Mouse (Mus musculus): ENCODE measurements at regions not wholly inside any gene's neighbourhood (a gene's known extent, or its start where the extent isn't known, plus 50 kb on each side); places are given as distances from the start of the nearest gene placed in this dataset.

GRCm38 (mm10) chr1:142838663-142839062 lies 801.8 kb upstream of the B3galt2 start:
- Histone ChIP-seq H3K4me1 (no peaks in the 10 kb centered on the region), H3K27ac (replicated peaks) (no peak overlapping the region), H3K9ac (replicated peaks) (no peak overlapping the region), H3K9me3 (replicated peaks) (no peaks in the 10 kb centered on the region), H3K4me2 (no peak overlapping the region), H3K4me3 (replicated peaks) (no peak overlapping the region), H3K36me3 (no peaks in the 10 kb centered on the region), H3K27me3 (replicated peaks) (no peaks in the 10 kb centered on the region)
- no peak for ATAC-seq (ENCODE audit: low FRiP score)
- 81% methylated on average over 4 of the region's 4 CpGs for WGBS

DNA sequence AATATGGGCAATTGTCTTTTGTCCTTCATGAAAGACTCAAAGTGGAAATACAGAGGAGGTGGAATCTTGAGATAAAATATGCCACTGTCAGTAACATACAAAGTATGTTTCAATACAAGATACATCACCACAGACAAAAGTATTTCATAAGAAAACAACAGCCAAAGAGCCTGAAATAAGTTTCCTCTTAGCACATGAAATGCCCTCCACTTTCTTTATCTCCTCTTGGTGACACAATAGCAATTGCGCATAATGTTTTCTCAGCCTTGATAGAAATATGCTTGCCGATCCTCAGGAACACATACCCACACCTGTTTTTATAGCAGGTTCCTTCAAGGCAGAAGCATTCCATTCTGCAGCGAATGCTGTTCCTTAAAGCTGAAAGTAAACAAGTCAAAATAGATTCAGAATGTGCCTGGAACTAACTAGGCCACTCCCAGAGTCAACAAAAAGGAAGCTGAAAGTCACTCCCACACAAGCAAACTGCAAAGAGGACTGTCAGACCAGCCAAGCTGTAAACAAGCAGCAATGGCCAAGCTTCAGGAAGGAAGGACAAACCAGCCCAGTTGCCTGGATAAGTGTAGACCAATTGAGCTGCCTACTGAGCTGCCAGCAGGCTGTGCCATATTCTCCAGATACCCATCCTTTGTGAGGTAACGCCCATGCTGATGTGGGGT lies 773.3 kb upstream of the B3galt2 start:
- WGBS = 75% methylated on average over 4 of the region's 4 CpGs
- no peak overlapping the region for H3K9ac ChIP-seq (replicated peaks)
- no peak overlapping the region for H3K27ac ChIP-seq (replicated peaks)
- H3K9me3 ChIP-seq (replicated peaks) = no peaks in the 10 kb centered on the region
- H3K4me1 ChIP-seq = no peaks in the 10 kb centered on the region
- H3K36me3 ChIP-seq = no peaks in the 10 kb centered on the region
- H3K4me2 ChIP-seq = no peak overlapping the region
- no peaks in the 10 kb centered on the region for H3K27me3 ChIP-seq (replicated peaks)
- ATAC-seq (ENCODE audit: low FRiP score) = no peak
- no peak overlapping the region for H3K4me3 ChIP-seq (replicated peaks)

DNA sequence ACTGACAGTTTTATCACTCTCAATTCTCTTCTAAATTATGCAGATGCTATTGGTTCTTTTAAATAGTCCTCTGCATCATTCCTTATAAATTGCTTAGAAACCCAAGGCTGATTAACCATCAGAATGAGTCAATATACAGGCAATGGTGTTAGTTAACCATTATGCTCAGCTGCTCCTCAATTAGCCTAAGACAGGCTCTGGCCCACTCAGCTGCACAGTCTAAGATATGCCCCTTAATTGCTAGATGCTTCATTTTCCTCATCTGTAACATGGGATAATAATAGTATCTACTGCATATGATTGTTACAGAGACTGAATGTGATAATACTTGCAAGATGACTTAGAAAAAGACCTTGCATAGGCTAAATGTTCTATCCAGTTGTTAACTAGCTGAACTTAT lies 748.6 kb upstream of the B3galt2 start:
- no peaks in the 10 kb centered on the region for H3K36me3 ChIP-seq
- H3K4me1 ChIP-seq = no peaks in the 10 kb centered on the region
- no peak for ATAC-seq (ENCODE audit: low FRiP score)

GRCm38 (mm10) chr1:142893156-142893555 lies 747.3 kb upstream of the B3galt2 start:
- no peak overlapping the region for H3K27ac ChIP-seq (replicated peaks)
- no peak for ATAC-seq (ENCODE audit: low FRiP score)
- no peaks in the 10 kb centered on the region for H3K36me3 ChIP-seq
- no peak overlapping the region for H3K4me2 ChIP-seq
- no peak overlapping the region for H3K4me3 ChIP-seq (replicated peaks)
- no peaks in the 10 kb centered on the region for H3K27me3 ChIP-seq (replicated peaks)
- no peaks in the 10 kb centered on the region for H3K4me1 ChIP-seq
- no peak overlapping the region for H3K9ac ChIP-seq (replicated peaks)
- 92% methylated on average over 2 of the region's 2 CpGs for WGBS
- H3K9me3 ChIP-seq (replicated peaks) = no peaks in the 10 kb centered on the region

More for the DNA sequence above, 748.6 kb upstream of the B3galt2 start:
- Histone ChIP-seq H3K27ac (replicated peaks) (no peak overlapping the region), H3K27me3 (replicated peaks) (no peaks in the 10 kb centered on the region), H3K4me3 (replicated peaks) (no peak overlapping the region), H3K9ac (replicated peaks) (no peak overlapping the region), H3K9me3 (replicated peaks) (no peaks in the 10 kb centered on the region), H3K4me2 (no peak overlapping the region)

- Histone ChIP-seq H3K4me1 (no peaks in the 10 kb centered on the region), H3K4me2 (no peak overlapping the region), H3K36me3 (no peaks in the 10 kb centered on the region), H3K9me3 (replicated peaks) (no peaks in the 10 kb centered on the region), H3K27me3 (replicated peaks) (no peaks in the 10 kb centered on the region), H3K4me3 (replicated peaks) (no peak overlapping the region), H3K27ac (replicated peaks) (no peak overlapping the region), H3K9ac (replicated peaks) (no peak overlapping the region)
- ATAC-seq (ENCODE audit: low FRiP score) = no peak
These were observed 746.3 kb upstream of the B3galt2 start for GRCm38 (mm10) chr1:142894145-142894544.

DNA sequence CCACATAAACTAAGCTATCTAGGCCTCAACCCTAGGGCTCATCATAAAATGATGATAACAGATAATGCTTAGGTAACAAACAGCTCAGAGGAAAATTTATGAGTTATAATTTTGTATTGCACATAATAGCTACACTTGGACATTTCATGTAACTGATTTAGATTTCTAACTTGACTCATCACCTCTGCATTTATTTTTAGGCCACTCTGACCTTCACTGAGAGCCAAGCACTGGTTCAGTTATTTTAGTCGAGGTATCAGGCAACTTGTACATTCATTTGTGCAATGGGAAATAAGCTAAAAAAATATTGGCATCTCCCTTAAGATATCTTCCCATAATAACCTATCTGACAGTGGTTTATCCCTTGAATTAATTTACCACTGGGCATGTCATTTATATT lies 745.4 kb upstream of the B3galt2 start:
- ATAC-seq (ENCODE audit: low FRiP score) = no peak
- Histone ChIP-seq H3K27me3 (replicated peaks) (no peaks in the 10 kb centered on the region), H3K9ac (replicated peaks) (no peak overlapping the region), H3K9me3 (replicated peaks) (no peaks in the 10 kb centered on the region), H3K36me3 (no peaks in the 10 kb centered on the region), H3K27ac (replicated peaks) (no peak overlapping the region), H3K4me3 (replicated peaks) (no peak overlapping the region), H3K4me1 (no peaks in the 10 kb centered on the region), H3K4me2 (no peak overlapping the region)
- WGBS = 77% methylated on average over 1 of the region's 1 CpGs

DNA sequence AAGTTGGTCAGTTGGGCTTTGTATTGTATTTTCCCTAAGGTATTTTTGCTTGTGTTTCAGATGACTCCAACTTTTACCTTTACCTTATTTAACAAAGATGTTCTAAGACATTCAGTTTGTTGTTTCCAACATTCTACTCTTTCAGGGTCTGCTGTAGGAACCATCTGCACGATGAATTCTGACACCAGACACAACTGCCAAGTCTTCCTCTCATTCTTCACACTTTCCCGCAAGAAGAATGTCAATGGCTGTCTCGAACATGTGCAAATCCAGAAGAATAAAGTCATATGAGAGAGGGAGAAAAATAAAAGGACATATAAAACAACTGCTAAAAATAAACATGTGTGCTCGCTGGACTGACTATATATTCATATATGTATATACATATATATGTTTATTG lies 730.6 kb upstream of the B3galt2 start:
- no peak overlapping the region for H3K27ac ChIP-seq (replicated peaks)
- 90% methylated on average over 4 of the region's 4 CpGs for WGBS
- H3K9me3 ChIP-seq (replicated peaks) = no peaks in the 10 kb centered on the region
- no peak overlapping the region for H3K9ac ChIP-seq (replicated peaks)
- no peaks in the 10 kb centered on the region for H3K36me3 ChIP-seq
- H3K4me2 ChIP-seq = no peak overlapping the region
- no peaks in the 10 kb centered on the region for H3K27me3 ChIP-seq (replicated peaks)
- no peak overlapping the region for H3K4me3 ChIP-seq (replicated peaks)
- no peaks in the 10 kb centered on the region for H3K4me1 ChIP-seq
- no peak for ATAC-seq (ENCODE audit: low FRiP score)

DNA sequence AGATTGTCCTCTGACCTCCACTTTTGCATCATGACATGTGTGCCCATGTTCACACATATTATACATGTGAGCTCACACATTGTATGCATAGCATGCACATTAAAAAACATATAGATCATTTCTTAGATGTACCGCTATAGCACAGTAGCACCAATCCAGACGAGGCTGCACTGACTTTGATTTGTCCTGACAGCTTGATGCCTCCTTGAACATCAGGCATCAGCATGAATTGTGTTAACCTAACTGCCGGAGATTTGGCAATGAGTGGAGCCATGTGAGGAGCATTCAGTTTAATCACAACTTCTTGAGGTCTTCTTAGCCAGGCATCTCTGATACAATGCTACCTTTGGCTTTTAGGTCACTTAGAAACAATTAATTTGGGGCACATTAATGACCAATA lies 683.8 kb upstream of the B3galt2 start:
- no peak for ATAC-seq (ENCODE audit: low FRiP score)
- no peaks in the 10 kb centered on the region for H3K4me1 ChIP-seq
- H3K27me3 ChIP-seq (replicated peaks) = no peaks in the 10 kb centered on the region
- H3K36me3 ChIP-seq = no peaks in the 10 kb centered on the region
- no peak overlapping the region for H3K4me2 ChIP-seq
- no peak overlapping the region for H3K4me3 ChIP-seq (replicated peaks)
- WGBS = 87% methylated on average over 3 of the region's 3 CpGs
- H3K9ac ChIP-seq (replicated peaks) = no peak overlapping the region
- H3K9me3 ChIP-seq (replicated peaks) = no peaks in the 10 kb centered on the region
- H3K27ac ChIP-seq (replicated peaks) = no peak overlapping the region

- no peaks in the 10 kb centered on the region for H3K36me3 ChIP-seq
- ATAC-seq (ENCODE audit: low FRiP score) = no peak
- H3K27ac ChIP-seq (replicated peaks) = no peak overlapping the region
- no peaks in the 10 kb centered on the region for H3K27me3 ChIP-seq (replicated peaks)
- no peaks in the 10 kb centered on the region for H3K9me3 ChIP-seq (replicated peaks)
- no peak overlapping the region for H3K4me2 ChIP-seq
- H3K4me1 ChIP-seq = no peaks in the 10 kb centered on the region
- no peak overlapping the region for H3K4me3 ChIP-seq (replicated peaks)
- H3K9ac ChIP-seq (replicated peaks) = no peak overlapping the region
These were observed 669.0 kb upstream of the B3galt2 start for GRCm38 (mm10) chr1:142971475-142971874.

GRCm38 (mm10) chr1:142973387-142973786 lies 667.1 kb upstream of the B3galt2 start:
- no peaks in the 10 kb centered on the region for H3K9me3 ChIP-seq (replicated peaks)
- no peak overlapping the region for H3K9ac ChIP-seq (replicated peaks)
- ATAC-seq (ENCODE audit: low FRiP score) = no peak
- no peak overlapping the region for H3K4me3 ChIP-seq (replicated peaks)
- H3K4me2 ChIP-seq = no peak overlapping the region
- WGBS = 85% methylated on average over 2 of the region's 2 CpGs
- no peaks in the 10 kb centered on the region for H3K36me3 ChIP-seq
- no peaks in the 10 kb centered on the region for H3K4me1 ChIP-seq
- no peak overlapping the region for H3K27ac ChIP-seq (replicated peaks)
- no peaks in the 10 kb centered on the region for H3K27me3 ChIP-seq (replicated peaks)

DNA sequence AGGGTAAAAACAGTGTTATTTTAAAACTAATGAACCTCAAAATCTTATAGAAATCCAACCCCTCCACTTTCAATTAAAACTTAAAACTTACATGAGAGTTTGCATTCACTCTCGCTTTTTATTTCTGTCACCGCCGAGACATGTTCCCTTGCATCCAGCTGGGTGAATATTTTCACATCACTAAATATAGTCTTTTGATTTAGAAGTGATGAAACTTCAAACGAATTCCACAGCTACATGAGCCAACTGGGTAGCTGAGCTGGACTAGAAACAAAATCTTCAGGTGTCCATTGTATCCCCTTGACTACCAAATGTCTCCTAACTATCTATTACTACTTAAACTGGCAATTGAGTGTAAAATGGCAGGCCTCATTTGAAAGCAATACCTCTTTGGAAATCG lies 657.5 kb upstream of the B3galt2 start:
- Histone ChIP-seq H3K27ac (replicated peaks) (no peak overlapping the region), H3K9ac (replicated peaks) (no peak overlapping the region), H3K9me3 (replicated peaks) (no peaks in the 10 kb centered on the region), H3K27me3 (replicated peaks) (no peaks in the 10 kb centered on the region), H3K4me1 (no peaks in the 10 kb centered on the region), H3K4me3 (replicated peaks) (no peak overlapping the region), H3K36me3 (no peaks in the 10 kb centered on the region), H3K4me2 (no peak overlapping the region)
- WGBS = 81% methylated on average over 5 of the region's 5 CpGs
- no peak for ATAC-seq (ENCODE audit: low FRiP score)

DNA sequence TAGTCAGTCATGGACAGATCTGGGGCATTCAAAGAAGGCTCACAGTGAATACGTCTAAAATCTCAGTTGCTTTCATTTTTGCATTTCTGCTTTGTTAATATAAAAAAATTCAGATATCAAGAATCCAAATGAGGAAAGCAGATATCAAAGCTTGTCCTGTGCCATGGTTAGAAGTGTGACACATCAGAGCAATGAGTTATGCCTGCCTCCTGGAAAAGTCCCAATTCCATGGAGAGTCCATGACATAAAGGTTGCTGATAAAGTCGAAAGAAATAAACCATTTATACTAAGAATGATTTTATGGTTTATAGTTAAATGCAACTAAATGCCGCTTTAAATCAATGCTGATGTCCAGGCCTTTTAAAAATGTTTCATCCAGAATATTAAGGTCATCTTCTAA lies 656.8 kb upstream of the B3galt2 start:
- Histone ChIP-seq H3K9me3 (replicated peaks) (no peaks in the 10 kb centered on the region), H3K9ac (replicated peaks) (no peak overlapping the region), H3K36me3 (no peaks in the 10 kb centered on the region), H3K4me2 (no peak overlapping the region), H3K27ac (replicated peaks) (no peak overlapping the region), H3K4me1 (no peaks in the 10 kb centered on the region), H3K4me3 (replicated peaks) (no peak overlapping the region), H3K27me3 (replicated peaks) (no peaks in the 10 kb centered on the region)
- 87% methylated on average over 3 of the region's 3 CpGs for WGBS
- ATAC-seq (ENCODE audit: low FRiP score) = no peak

GRCm38 (mm10) chr1:142985516-142985915 lies 654.9 kb upstream of the B3galt2 start:
- H3K27me3 ChIP-seq (replicated peaks) = no peaks in the 10 kb centered on the region
- H3K36me3 ChIP-seq = no peaks in the 10 kb centered on the region
- no peaks in the 10 kb centered on the region for H3K4me1 ChIP-seq
- H3K27ac ChIP-seq (replicated peaks) = no peak overlapping the region
- no peak for ATAC-seq (ENCODE audit: low FRiP score)
- H3K9me3 ChIP-seq (replicated peaks) = no peaks in the 10 kb centered on the region
- H3K9ac ChIP-seq (replicated peaks) = no peak overlapping the region
- WGBS = 55% methylated on average over 1 of the region's 1 CpGs
- H3K4me3 ChIP-seq (replicated peaks) = no peak overlapping the region
- H3K4me2 ChIP-seq = no peak overlapping the region

All from neural tube, embryonic 15.5 days (tissue).